Mouse (Mus musculus): ENCODE measurements around the gene Cox11.
A peak's percentile ranks its signal among the peaks of the same experiment; 100 is the strongest.

Cox11 gene

DNA sequence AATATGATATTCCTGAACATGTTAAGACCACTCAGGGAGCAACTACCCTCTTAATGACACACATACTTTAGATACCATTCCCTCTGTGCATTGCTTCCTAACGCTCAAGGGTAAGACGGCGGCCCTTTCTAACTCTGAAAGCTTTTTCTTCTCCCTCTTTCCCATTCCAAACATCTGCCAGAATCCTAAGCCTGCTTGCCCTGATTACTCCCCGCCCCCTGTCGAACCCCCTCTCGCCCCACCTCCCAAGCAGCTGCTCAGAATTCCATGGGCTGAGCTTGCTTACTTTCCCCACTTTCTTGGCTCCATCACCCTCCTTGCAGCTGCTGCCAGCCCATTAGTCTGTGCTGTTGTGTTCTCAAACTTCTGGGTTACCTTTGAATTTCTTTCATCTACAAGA, 27.2 kb downstream of the Cox11 start:
- DNase-seq = no peak

DNA sequence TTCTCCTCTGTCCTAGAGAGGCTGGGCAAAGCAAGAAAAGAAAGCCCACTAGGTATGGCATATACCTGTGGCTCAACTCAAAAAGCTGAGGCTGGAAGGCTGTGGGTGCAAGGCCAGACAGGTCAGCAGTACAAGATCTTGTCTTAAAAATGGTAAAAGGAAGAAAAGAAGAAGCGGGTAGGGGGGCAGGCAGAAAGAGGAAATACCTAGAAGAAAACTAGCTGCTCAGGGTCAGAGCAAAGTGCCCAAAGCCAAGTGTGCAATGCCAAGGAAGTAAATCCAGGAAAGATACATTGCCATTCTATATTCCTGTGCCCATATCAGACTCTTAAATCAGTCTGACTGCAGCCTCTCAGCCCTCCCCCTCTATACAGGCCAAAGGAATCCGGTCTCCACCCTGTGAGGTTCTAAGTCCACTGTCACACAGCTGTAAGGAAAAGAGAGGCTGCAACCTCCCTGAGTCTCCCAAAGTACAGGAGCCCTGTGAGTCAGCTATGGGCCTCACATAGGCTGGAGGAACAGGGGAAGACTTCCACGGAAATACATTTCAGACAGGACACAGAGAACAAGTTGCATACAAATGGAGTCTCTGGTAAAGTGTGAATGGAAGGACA, 28.3 kb downstream of the Cox11 start:
- DNase-seq = no peak

DNA sequence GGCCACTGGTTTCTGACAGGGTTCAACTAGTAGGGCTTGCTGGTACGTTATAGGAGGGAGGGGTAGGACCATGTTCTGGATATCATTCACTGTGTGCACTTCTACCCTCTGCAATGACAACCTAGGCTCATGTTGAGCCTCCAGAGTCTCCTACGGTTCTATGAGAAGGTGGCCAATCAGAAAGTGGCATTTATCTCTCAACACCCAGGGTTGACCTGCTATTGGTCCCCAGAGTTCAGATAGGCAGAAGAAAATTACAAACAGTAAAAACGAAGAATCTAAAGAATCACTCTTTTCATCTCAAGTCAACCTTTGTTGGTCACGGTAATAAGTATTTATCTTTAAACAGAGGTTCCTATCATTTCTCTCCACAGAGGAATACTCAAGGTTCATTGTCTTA, 28.9 kb downstream of the Cox11 start:
- DNase-seq = no peak

DNA sequence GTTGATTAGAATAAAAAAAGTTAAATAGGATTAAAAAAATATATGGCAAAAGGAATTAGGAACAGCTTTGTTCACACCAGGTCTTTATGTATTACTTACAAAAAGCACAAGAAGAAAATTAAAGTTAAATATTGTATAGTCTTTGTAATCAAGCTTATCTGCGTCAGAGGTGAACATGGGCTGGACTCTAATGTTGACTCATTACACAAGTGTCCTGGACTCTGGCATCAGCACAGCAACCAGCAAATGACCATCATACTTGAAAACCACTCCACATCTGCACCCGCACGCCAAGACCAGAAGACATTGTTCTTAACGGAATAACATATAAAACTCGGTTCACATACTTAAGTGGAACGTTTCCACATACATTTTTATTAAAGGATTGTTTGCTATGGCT, 29.4 kb downstream of the Cox11 start:
- DNase-seq = no peak

DNA sequence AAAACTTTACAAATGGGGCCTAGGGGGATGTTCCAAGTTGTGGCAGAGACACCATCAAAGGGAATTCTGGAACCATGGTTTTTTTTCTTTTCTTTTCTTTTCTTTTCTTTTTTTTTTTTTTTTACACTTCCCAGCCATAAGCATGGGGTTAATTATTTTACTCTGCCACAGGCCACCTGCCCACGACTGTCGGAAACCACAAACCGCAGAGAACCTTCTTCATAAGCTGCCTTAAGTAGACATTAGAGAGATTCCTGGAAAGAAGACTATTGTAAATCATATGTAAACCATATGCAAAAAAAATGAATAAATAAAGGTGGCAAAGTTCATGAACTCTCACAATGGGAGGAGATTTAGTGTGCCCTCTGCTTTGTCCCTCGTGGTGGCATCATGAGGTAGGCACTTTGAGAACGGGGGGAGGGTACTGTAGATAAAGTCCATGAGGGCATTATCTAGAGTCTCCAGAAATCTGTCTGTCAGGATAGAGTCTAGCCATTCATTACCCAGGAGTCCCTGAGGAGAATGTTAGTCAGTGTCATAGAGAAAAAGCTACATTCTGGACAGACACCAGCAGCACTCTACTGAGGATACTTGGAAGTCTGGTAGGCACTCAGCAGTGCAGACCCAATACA, 37.6 kb downstream of the Cox11 start:
- no peak for DNase-seq

DNA sequence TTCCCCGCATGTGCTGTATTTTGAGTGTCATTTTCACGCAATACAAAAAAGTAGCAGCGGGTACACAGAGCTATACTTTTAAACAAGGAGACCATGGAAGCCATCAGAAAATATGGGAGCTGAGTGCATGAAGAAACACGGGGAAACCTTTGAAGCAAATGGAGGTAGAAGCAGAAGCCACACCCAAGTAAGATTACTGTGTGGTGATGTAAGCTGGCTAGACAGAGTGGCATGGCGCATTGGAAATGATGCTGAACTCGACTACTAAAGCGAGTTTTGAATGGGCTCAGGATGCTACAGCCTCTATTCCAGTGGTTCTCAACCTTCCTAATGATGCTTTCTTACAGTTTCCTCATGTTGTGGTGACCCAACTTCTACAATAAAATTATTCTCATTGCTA, 39.1 kb downstream of the Cox11 start:
- DNase-seq = no peak

DNA sequence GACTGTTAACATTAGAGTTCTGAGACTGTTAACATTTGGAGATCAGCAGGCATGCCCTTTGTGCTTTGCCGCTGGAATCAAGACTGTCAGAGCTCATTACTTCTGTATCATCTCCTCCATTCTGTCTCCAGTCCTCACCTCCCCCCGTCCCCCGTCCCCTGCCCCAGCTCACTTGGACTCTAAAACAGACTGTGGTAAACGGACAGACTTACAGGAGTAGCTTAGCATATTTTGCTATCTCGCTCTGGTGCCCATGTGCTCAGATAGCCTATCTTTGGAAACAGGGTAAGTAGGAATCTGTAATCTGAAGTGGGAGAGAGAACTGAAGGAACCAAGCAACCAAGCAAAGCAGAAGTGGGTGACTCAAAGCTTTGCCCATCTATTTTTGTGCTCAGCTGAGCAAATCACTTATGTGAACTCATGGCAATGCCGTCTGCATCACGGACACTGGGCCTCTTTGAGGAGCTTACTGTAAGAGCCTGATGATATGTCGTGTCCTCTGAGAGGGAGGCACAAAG, 39.9 kb downstream of the Cox11 start:
- no peak for DNase-seq

DNA sequence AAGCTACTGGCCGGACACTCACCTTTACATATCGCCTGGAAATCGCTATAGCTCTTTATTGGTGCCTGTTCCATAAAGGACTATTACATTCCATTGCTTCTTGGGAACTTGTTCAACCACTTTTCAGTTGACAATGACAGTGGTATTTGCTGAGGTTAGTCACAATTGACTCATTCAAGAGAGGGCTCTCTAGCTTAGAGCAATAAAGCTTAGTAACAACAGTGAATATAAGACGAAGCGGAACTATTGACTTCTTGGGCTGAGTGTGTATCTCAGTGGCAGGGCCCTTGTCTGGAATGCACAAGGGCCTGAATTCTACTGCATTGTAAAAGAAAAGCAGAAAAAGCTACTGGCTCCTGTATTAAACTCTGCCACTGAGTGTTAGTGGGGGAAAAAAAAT, 40.6 kb downstream of the Cox11 start:
- no peak for DNase-seq

DNA sequence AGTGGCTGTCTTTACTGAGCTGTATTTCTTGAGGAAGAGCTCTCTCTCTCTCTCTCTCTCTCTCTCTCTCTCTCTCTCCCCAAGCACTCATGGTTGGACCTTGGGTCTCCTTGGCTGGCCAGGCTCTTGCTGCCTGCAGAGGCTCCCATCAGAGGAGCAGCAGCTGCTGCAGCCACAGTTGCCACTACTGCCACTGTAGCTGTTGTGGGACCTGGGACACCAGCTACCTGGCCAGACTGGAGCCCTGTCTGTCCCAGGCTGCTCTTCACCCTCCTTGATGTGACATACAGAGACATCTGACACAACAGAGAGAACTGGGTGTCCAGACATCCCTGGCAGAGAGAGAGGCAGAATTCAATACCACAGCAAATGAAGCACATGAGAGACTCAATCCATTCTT, 43.2 kb downstream of the Cox11 start:
- DNase-seq = no peak

DNA sequence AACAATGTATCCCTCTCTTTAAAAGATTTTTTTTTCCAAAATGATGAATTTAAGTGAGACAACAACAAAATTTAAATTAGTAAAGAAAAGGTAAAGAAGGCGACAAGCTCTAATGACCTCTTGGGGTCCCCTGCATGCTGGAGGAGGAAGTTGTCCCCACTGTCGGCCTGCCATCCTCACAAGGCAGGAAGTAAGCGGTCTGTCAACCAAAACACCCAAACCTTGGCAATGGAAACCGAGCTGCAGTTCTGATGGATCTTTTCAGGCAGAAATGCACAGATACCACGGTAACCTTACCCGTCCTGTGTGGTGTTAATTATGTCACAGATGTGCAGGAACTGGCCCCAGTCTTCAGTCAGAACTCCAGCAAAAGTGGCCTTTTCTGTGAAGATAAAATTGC, 46.8 kb downstream of the Cox11 start:
- no peak for DNase-seq

DNA sequence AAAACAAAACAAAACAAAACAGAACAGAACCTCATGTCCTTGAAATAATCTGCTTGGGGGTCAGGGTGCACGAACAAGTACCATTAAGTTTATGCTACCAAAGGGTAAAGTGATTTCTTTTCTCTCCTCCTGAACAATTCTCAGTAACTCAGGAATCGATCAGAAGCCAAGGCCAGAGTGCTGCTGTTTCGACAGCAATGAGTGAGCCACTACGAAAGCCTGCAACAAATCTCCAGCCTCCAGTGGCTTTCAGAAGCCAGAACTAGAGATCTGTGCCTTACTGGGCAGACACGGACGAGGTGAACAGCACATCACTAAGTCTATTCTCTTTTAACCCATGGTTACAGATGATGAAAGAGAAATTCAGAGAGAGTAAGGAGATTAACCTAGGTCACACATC, 47.2 kb downstream of the Cox11 start:
- no peak for DNase-seq

DNA sequence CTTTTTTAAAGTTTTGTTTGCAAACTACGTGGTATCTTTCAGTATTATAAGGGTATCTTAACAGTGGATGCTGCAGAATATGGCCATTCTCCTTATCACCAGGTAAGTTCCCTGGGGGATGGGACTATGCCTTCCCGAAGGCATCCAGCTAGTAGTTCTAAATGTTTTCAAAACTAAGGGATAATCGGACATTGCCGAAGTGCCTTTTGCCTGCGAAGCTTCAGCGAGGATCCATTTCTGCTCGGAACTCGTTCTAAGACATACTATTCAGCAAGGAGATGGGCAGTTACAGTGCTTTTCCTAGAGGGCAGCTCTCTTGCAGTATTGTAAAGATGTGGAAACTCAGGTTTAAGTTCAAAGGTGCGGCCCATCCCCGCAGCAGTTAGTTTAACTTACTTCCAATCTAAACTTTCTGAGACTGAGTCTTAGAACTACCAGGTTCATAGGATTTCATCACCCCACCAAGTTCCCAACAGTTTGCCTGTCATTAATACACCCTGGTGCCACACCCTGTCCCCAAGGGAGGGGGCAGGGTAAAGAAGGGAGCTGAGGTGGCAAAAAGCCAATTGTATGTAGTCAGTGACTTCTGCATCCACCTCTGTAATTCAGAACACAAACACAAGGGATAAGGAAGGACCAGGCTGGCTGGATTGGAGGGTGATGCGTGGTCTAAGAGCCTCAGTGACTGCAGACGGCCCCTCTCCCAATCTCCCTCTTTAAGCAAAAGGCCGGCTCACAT, 48.5 kb downstream of the Cox11 start:
- DNase-seq = no peak

DNA sequence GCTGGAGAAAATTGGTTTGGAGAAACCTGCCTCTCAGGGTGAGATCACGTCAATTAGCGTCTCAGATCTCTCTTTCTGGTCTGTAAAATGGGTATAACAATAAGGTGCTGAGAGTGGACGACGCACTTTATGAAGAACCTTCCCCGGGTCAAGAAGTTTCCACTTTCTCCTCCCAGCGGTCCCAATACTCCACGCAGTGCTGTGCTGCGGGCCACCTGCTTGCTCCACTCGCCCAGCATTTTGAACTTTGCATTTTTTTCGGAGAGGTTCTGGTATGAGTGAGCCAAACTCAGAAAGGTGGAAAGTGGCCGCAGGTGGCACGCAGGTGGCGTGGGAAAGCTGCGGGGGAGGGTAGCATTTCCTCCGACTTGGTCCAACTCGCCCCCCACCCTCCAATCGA, 49.1 kb downstream of the Cox11 start:
- no peak for DNase-seq

DNA sequence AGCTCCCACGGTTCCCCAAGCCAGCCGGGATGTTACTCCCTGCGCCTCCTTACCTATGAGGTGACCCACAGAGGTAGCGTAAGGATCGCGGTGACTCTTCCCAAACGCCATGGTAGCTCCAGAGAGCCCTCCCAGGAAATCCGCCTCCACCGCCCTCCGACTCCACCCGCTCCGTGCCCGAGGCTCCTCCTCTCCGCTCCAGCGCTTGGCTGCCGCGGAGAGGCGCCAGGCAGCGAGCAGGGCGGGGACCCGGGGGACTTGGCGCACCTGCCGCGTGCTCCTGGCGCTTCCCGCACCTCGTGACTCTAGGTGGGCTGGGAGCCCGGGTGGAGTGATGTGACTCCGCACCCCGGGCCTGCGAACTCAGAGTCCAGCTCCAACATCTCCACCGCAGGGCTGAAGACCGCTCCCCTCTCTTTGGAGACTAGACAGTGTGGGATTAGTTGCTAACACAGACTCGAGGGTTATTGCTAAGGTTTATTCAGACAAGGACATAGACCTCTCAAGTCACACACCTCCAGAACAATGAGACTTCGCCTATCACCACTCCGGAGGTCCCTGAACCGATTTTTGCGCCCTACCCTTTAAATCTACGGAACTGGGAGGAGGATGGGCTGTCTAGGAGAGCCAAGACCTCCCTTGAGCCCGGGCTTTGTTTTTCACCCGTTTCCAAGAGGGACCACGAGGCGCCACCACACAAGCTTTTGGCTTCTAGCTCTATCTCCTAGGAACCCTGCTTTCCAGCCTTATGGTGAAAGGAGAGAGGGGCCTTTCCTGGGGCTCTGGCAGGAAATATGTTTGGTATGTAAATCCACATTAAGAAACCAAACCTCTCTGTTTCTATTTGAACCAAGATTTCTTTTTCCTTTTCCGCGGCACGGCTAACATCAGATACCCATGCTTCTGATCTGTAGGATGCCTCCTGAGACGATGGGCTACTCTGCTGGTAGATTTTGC, 49.8 kb downstream of the Cox11 start, which contains the start of gene Tom1l1:
TSS of gene Tom1l1 (minus strand) at position 907 of the 957 bp plus-strand sequence.
- DNase-seq = peak; percentile 67 to 81

DNA sequence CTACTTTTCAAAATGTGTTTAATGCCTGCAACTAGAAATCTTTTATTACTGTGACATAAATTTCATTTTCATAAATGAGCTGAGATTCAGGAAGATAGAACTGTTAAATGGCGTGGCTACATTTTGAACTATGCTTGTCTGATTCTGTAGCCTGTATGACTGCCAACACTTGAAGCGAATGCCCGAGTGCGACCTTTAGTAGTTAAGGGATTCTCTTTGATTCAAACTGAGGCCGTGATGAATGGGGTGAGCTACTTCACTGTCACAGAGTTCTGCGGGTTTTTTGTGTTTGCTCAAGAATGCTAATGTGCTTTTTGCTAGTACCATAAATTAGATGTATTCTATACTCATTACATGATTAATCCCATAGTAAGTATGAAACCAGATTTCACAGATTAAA, 52.4 kb downstream of the Cox11 start:
- DNase-seq = no peak

DNA sequence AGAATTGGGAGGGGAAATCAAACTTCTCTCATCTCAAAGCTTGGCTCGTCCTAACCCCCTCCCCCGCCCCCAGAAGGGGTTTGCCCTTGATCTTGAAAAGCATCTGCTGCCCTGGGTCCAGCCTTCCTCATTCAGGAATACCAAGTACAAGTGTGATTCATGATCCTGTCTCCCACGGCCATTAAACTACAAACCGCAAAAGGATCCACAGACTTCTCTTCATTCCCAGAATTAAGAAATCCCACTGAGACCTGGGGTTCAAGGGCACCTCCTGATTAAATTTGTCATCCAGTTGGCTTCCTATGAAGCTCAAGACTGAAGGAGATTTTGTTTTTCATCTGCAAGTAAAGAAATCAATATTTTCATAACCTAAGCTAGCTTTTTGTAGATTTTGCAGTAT, 56.2 kb downstream of the Cox11 start:
- no peak for DNase-seq
